Mouse (Mus musculus): ENCODE measurements around the gene Foxe1.

The Foxe1 gene

GRCm38 (mm10) chr4:46343596-46344260, at the start of gene Foxe1:
Gene Foxe1, plus strand, starts transcription at chr4:46343609.
- no peak for DNase-seq (ENCODE audit: low read depth, low spot score)

- DNase-seq (ENCODE audit: low read depth, low spot score): no peak
Observed at GRCm38 (mm10) chr4:46304071-46304470, 39.3 kb upstream of the Foxe1 start.

GRCm38 (mm10) chr4:46304757-46305384, 38.5 kb upstream of the Foxe1 start:
- peak; percentile 59 for DNase-seq (ENCODE audit: low read depth, low spot score)

- DNase-seq (ENCODE audit: low read depth, low spot score): no peak
Observed at GRCm38 (mm10) chr4:46305436-46305835, 38.0 kb upstream of the Foxe1 start.

- DNase-seq (ENCODE audit: low read depth, low spot score): no peak
Observed at GRCm38 (mm10) chr4:46307341-46307740, 36.1 kb upstream of the Foxe1 start.

- DNase-seq (ENCODE audit: low read depth, low spot score): no peak
Observed at GRCm38 (mm10) chr4:46307869-46308268, 35.5 kb upstream of the Foxe1 start.

GRCm38 (mm10) chr4:46311631-46312030, 31.8 kb upstream of the Foxe1 start:
- DNase-seq (ENCODE audit: low read depth, low spot score): no peak

- no peak for DNase-seq (ENCODE audit: low read depth, low spot score)
Observed at GRCm38 (mm10) chr4:46321730-46322389, 21.5 kb upstream of the Foxe1 start.

GRCm38 (mm10) chr4:46322715-46323114, 20.7 kb upstream of the Foxe1 start:
- no peak for DNase-seq (ENCODE audit: low read depth, low spot score)

GRCm38 (mm10) chr4:46328906-46329305, 14.5 kb upstream of the Foxe1 start:
- DNase-seq (ENCODE audit: low read depth, low spot score): no peak

- no peak for DNase-seq (ENCODE audit: low read depth, low spot score)
Observed at GRCm38 (mm10) chr4:46335846-46336245, 7.6 kb upstream of the Foxe1 start.

GRCm38 (mm10) chr4:46337990-46338389, 5.4 kb upstream of the Foxe1 start:
- no peak for DNase-seq (ENCODE audit: low read depth, low spot score)

- no peak for DNase-seq (ENCODE audit: low read depth, low spot score)
Observed at GRCm38 (mm10) chr4:46339026-46339425, 4.4 kb upstream of the Foxe1 start.

- DNase-seq (ENCODE audit: low read depth, low spot score): no peak
Observed at GRCm38 (mm10) chr4:46339584-46339983, 3.8 kb upstream of the Foxe1 start.

GRCm38 (mm10) chr4:46341831-46342680, 1.4 kb upstream of the Foxe1 start:
- DNase-seq (ENCODE audit: low read depth, low spot score): no peak

- no peak for DNase-seq (ENCODE audit: low read depth, low spot score)
Observed at GRCm38 (mm10) chr4:46342711-46343286, 610 bp upstream of the Foxe1 start.

- no peak for DNase-seq (ENCODE audit: low read depth, low spot score)
Observed at GRCm38 (mm10) chr4:46344288-46344687, 879 bp downstream of the Foxe1 start.

- DNase-seq (ENCODE audit: low read depth, low spot score): no peak
Observed at GRCm38 (mm10) chr4:46345056-46345772, 1.8 kb downstream of the Foxe1 start.

- DNase-seq (ENCODE audit: low read depth, low spot score): no peak
Observed at GRCm38 (mm10) chr4:46345773-46346100, 2.3 kb downstream of the Foxe1 start.

GRCm38 (mm10) chr4:46346221-46346620, 2.8 kb downstream of the Foxe1 start:
- DNase-seq (ENCODE audit: low read depth, low spot score): no peak

- DNase-seq (ENCODE audit: low read depth, low spot score): no peak
Observed at GRCm38 (mm10) chr4:46347141-46347540, 3.7 kb downstream of the Foxe1 start.
